Mouse (Mus musculus): ENCODE measurements around the gene Ap1m2.

Gene Ap1m2

DNA sequence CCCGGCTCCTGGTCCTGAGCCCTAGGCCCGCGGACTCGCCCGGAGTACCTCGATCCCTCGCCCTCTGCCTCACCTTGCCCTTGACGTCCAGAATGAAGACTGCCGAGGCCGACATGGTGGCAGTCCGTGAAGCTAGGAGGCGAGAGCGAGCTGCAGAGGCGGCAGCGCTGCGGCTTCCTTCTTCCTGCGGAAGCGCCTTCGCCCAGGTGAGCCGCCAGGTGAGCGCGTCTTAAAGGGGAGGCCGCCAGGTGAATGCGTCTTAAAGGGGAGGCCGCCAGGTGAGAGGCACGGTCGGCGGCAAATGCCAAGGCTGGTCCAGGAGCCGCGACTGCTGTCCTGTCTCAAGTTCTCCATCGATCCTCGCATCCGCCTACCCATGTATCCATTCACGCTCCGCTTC, at the start of gene Ap1m2:
Gene Ap1m2, minus strand, starts transcription at position 204 of the 400 bp plus-strand sequence.
- ATAC-seq (ENCODE audit: low TSS enrichment): no peak

DNA sequence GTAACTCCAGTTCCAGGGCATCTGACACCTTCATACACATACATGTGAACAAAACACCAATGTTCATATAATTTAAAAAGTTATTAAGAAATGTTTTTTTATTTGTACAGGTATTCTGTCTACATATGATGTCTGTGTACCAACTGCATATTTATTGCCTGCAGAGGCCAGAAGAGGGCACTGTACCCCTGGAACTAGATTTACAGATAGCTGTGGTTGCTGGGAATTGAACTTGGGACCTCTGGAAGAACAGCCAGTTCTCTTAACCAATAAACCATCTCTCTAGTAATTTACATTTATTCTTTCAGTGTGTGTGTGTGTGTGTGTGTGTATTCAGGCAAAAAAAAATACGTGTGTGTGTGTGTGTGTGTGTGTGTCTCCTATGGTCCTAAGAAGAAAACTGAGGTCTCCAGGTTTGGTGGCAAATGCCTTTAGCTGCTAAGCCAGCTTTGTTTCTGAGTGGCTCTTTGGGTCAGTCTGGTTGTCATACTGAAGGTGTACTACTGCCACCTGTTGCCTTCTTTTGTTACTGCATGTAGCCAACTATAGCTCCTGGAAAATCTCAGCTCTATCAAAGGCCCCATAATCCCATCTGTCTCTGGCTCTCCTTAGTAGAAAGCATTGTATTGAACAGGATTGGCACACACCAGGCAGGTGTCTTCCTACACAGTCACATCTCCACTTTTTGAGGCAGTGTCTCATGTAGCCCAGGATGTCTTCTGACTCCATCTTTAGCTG, 45.0 kb upstream of the Ap1m2 start:
- ATAC-seq (ENCODE audit: low TSS enrichment): peak; percentile 70

DNA sequence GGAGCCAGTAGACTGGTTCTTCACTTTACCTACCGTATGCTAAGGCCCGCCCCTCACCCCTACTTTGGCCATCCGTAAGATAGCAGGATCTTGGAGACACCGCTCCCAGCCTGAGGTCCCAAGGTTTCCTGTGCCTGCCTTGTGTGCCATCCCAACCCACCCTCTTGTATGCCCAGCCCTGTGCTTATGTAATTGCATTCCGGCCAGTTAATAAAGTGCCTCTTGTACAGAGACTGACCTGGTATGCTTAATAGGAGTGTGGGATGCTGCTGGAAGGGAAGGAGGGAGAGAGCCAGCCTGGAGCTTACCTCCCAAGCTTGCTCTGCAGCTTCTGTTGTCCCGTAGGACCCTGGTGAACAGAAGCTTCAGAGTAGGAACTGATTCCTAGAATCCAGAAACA, 42.7 kb upstream of the Ap1m2 start:
- no peak for ATAC-seq (ENCODE audit: low TSS enrichment)

DNA sequence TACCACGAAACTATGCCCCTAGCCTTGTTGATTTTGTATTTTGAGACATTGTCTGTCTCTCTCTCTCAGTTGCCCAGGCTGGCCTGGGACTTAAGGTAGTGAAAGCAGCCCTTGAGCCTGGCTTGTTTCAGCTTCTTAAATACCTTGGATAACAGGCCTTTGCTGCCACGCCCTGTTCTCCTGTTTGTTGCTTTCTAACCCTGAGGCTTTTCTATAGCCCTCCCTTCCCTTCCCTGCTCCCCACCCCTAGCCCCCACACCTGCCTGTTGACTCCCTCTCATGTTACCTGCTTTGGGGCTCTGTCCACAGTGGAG, 41.2 kb upstream of the Ap1m2 start:
- no peak for ATAC-seq (ENCODE audit: low TSS enrichment)

DNA sequence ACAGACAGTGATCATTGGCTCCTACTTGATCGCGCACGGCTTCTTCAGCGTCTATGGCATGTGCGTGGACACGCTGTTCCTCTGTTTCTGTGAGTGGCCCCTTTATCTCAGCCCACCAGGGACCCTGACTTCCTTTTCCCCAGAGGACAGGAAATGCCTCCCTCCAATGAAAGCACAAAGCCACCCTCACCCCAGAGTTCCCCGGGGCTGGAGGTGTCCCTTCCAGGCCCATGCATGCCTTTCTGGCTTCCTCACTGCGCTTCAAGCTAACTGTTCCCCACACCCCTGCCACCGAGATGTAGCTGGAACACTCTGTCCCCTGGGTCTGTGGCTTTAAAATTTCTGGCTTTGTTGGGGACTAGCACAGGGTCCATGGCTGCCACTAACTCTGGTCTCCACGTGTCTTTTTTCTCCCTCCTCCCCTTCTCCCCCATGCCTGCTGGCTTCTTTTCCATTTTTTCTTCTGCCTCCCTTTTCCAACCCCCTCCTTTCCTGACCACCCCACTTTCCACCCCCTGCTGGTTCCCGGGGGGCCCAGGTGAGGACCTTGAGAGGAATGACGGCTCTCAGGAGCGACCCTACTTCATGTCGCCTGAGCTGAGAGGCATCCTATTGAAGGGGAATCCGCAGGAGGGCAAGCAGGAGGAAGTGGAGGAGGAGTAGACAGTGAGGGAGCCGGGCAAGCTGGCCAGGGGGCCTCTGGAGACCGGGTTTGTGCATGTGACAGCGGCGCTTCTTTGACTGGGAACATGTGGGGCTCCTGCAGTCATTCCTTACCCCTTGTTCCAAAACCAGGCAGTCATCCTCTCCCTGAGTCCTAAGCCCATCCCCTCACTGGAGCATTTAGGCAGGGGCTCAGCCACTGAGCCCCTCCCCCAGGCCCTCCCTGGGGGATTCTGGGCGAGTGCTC, 40.6 kb upstream of the Ap1m2 start:
- no peak for ATAC-seq (ENCODE audit: low TSS enrichment)

DNA sequence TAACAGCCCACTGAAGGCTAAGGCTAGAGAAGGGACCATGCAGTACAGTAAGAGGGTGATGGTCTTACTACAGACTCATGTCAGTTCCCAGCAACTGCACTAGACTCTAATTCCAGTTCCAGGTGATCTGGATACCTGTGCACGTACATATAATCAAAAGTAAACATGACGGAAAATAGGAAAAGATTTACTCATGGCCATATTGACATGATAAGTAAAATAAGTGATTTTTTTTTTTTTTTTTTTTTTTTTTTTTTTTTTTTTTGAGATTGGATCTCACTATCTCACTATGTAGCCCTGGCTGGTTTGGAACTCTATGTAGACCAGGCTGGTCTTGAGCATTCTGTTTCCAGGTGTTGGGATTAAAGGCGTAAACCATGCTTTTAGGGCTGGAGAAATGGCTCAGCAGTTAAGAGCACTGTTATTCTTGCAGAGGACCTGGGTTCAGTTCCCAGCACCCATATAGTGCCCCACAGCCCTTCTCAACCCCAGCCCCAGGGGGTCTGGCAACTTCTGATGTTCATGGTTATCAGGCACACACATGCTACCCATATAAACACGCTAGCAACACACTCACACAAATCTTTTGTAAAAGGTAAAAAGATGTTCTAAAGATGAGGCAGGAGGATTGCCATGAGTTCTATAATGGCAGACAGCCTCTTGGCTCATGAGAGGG, 39.7 kb upstream of the Ap1m2 start:
- ATAC-seq (ENCODE audit: low TSS enrichment): no peak

DNA sequence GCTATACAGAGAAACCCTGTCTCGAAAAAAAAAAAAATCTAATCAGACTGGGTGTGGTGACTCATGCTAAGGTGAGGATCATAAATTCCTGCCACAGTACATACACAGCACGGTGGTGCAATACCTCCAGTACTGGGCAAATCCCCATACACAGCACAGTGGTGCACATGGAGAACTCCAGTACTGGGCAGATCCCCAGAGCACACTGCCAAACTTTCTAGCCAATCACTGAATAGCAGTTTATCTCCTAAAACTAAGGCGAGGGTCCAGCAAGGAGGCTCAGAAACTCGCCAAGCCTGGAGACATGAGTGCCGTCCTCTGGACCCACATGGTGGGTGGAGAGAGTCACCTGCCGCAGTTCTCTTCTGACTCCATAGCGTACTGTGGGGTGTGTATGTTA, 39.0 kb upstream of the Ap1m2 start:
- ATAC-seq (ENCODE audit: low TSS enrichment): no peak

DNA sequence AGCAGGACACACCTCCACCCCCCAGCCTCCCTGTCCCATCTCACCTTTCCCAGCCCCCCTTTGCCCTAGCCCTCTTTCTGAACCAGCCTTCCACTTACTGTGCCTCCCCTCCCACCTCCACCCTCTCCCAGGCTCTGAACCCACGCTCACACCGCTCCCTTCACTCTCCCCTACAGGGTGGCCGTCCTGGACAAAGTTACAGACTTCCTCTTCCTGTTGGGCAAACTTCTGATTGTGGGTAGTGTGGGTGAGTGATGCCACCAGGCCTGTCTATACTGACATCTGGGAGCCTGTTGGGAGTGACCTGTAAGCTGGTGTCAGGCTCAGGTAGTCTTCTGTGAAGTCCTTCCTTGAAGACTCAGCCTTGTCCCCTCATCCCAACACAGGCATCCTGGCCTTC, 36.0 kb upstream of the Ap1m2 start:
- no peak for ATAC-seq (ENCODE audit: low TSS enrichment)

DNA sequence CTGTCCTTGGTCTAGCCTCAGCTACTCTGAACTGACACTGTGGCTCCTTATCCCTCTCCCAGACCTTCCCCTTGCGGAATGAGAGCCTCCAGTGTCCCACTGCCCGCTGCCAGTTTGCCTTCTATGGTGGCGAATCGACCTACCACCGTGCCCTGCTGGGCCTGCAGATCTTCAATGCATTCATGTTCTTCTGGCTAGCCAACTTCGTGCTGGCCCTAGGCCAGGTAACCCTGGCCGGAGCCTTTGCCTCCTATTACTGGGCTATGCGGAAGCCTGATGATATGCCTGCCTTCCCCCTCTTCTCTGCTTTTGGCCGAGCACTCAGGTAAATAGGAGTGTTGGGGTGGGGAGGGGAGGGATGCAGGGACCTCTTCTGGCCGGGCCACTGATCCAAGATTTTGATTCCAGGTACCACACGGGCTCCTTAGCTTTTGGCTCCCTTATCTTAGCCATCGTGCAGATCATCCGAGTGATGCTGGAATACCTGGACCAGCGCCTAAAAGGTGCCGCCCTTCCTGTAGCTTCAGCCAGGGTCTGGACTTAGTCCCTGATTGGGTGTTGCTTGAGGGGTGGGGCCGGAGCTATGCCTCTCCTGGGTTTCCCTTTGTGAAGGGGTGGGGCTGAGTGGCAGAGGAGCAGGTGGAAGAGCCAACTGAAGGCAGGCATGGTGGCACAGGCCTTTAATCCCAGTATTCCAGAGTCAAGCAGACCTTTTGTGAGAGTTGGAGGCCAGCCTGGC, 34.7 kb upstream of the Ap1m2 start:
- ATAC-seq (ENCODE audit: low TSS enrichment): no peak

DNA sequence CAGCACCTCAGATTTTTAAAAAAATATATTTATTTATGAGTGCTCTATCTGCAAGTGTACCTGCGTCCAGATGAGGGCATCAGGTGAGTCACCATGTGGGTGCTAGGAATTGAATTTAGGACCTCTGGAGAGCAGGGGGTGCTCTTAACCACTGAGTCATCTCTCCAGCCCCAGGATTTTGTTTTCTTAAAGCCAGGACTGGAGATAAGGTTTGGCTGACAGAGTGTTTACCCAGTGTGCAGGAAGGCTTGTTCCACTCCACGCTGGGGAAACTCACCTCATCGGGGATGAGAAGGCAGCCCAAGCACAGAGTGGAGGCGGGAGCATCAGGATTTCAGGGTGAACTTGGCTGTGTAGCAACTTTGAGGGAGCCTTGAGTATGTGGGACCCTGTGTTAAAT, 28.3 kb upstream of the Ap1m2 start:
- ATAC-seq (ENCODE audit: low TSS enrichment): no peak

DNA sequence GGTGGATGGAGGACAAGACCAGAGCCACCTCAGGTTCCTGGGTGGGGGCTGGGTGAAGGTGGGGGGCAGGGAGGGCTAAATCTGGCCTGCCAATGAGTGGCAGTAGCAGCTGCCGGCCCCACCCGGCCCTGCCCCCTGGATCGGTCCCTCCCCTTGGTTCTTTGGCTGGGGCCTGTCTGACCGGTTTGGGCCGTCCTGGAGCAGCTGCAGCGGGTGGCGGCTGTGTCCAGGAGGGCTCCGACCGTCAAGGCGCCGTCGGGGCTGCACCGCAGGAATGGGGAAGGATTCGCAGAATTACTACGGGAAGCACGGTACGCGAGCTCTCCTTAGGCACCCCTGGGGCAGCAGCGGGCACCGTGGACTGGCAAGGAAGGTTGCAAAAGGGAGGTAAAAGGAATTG, 25.5 kb upstream of the Ap1m2 start:
- ATAC-seq (ENCODE audit: low TSS enrichment): no peak

DNA sequence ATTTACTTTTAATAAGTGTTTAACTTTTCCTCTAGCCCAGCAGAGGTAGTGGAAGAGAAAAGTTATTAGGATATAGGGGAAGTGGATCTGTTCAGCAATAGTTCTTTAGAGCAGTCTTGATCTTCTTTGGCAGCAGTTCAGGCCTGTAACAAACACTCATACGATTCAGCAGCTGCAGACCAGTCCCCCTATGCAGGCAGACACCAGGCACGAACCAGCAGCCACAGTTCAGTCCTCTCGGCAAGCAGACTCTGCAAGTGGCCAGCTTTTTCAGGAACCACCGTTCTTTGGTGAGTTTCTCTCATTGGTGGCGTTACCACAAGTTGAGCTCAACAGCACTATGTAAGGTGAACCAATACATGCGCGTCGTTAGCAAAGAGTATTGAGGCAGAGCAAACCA, 24.4 kb upstream of the Ap1m2 start:
- no peak for ATAC-seq (ENCODE audit: low TSS enrichment)

DNA sequence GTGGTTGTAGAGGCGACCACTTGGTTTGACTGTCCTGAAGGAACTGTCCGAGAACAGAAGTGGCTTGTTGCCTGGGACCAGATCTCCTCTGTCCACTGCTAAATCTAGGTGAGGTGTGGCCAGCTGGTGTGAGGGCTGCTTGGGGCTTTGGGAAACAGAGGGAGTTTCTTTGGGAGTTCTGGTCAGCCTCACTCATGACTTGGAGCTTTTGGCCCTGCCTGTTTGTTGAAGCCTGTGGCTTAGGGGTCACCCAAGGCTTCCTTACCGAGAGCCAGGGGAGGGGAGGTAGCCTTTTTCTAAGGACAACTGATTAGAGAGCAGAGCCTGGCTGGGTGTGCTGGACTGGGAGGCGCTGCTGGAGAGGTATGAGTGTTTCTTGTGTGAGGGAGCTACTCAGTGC, 23.3 kb upstream of the Ap1m2 start:
- ATAC-seq (ENCODE audit: low TSS enrichment): no peak

DNA sequence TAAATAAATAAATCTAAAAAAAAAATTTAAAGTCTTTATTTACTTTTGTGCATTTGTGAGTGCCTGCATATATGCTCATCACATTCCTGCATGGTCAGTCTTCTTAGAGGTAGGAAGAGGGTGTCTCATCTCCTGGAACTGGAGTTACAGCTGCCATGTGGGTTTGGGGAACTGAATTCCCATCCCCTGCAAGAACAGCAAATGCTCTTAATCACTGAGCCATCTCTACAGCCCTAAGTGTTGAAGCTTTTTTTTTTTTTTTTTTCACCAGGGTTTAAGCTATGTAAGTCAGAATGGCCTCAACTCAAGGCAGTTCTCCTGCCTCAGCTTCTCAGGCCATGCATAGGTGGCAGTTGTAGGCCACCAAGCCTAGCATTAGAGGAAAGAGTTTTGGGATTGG, 22.6 kb upstream of the Ap1m2 start:
- no peak for ATAC-seq (ENCODE audit: low TSS enrichment)

DNA sequence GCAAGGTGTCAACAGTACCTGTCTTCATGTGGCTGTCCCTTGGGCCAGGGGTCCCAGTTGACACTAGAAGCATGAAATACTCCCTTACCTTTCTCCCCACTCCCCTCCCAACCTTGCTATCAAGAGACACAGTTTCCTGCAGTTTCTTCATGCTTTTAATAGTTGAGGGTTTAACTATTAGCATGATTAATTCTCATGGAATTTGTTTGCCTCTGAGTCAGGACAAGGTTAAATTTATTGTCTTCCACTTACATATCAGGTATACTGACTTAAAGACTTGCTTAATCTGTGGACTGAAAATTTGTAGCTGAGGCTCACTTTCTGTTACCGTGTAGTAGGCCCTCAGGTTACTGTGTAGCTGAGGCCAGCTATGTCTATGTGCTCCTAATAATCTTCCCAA, 21.4 kb upstream of the Ap1m2 start:
- ATAC-seq (ENCODE audit: low TSS enrichment): no peak

DNA sequence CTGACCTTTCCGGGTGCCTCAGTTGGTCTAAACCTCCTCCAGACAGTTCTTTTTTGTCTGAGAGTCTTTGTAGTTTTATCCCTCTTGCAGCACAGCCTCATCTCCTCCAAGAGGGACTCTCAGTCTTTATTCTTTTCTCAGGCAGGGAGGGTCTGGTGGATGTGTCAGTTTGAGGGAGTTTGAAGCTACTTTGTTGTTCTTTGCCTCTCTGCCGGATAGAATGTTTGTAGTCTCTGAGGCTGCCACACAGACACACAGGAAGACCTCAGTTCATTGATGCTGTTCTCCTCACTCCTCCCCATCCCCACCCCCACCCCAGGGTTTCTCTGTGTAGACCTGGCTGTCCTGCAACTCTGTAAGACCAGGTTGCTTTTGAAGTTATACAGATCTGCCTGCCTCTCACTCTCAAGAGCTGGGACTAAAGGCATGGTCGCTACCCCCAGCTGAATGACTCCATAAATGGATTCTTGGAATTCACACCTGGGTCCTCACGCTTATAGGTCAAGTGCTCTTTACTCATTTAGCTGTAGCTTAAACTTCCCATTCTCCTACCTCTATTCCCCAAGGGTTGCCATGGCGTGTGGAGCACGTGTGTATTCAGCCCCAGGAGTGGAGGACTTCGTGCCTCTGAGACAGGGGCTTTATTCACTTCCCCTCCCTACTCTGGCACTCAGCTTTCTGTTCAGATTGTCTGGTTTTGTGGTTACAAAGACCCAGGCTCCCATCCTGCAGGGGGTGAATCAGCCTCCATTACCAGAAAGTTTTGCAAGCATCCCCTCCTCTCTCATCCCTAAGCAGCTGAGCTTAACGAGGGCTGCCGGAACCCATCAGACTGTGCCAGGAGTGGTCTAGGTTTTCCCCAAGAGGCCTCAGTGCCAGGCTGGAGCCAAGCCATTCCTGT, 20.3 kb upstream of the Ap1m2 start:
- ATAC-seq (ENCODE audit: low TSS enrichment): no peak

DNA sequence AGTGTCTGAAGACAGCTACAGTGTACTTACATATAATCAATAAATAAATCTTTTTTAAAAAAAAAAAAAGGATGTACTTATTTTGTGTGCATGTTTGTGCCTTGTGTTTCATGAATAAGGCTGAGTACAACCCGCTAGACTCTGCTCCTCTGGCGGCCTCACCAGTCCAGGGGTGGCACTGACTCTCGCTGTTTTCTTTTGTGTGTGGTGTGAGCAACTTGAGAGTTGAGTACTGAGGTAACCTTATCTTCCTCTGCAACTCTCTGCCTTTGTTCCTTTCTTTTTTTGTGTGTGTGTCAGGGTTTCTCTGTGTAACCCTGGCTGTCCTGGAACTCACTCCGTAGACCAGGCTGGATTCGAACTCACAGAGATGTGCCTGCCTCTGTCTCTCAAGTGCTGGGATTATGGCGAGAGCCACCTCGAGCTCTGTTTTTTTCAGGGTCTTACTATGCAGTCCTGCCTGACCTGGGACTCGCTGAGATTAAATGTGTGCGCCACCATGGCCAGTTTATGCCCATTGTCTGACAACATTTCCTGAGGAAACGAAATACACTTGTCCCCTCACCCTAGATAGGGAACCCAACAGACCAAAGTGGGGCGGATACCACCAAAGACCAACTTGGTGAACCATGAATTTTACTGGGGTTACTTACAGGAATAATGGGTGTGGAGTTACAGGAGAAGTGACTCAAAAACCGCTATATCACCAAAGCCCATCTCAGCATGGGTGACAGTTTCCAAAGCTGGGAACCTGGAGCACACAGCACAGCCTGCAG, 19.4 kb upstream of the Ap1m2 start:
- ATAC-seq (ENCODE audit: low TSS enrichment): no peak

DNA sequence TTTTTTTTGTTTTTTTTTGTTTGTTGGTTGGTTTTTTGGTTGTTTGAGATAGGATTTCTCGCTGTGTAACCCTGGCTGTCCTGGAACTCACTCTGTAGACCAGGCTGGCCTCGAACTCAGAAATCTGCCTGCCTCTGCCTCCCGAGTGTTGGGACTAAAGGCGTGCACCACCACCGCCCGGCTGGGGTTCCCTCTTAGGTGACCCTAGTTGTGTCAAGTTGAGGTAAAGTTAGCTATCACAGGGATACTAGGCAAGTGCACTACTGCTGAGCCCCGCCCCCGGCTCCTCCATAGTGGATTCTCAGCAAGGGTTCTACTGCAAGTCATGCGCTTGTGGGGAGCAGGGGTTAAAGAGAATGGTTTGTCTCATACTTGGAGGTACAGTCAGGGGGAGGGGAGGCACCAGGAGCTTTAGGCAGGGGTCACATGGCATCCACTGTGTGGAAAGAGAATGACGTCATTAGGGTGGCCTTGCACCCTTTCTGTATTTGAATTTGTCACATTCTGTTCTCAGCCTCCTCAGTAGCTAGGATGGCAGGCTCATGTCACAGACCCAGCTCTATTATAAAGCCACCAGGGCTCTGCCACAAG, 17.7 kb upstream of the Ap1m2 start:
- no peak for ATAC-seq (ENCODE audit: low TSS enrichment)

DNA sequence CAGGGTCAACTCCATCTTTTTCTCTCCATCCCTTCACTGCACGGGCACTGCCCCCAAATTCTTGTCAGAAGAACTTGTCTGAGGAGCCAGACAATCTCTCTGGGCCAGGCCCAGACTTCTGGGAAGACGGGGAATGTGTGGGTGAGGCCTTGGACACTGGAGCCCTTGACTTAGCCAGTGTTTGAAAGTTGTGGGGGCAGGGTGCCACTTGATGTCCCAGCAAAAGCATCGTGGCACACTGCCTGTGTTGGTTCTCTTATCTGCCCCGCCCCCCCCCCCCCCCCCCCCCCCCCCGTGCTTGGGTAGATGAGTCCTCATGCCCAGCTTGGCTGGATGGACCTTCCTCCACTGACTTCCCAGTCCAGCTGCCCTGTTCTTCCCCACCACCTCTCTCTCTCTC, 16.9 kb upstream of the Ap1m2 start:
- no peak for ATAC-seq (ENCODE audit: low TSS enrichment)

DNA sequence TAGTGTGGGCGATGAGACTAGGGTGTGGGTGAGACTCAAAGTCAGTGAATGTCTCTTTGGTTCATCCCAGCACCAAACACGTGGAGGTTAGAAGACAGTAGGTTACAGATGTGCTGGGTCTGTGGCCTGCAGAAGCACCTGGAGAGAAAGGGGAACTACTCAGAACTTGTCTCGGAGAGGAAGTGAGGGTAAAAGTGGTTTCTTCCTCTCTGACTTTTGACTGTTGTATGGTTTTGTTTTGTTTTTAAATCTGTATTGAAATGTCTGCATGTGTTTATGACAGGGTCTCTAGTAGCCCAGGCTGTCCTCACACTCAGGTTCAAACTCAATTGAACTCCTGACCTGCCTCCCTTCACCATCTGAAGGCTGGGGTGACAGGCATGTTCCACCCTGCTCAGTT, 15.9 kb upstream of the Ap1m2 start:
- ATAC-seq (ENCODE audit: low TSS enrichment): no peak
